Comparison of ENCODE assay signal across 8 mouse cellular contexts in the genomic region with DNA sequence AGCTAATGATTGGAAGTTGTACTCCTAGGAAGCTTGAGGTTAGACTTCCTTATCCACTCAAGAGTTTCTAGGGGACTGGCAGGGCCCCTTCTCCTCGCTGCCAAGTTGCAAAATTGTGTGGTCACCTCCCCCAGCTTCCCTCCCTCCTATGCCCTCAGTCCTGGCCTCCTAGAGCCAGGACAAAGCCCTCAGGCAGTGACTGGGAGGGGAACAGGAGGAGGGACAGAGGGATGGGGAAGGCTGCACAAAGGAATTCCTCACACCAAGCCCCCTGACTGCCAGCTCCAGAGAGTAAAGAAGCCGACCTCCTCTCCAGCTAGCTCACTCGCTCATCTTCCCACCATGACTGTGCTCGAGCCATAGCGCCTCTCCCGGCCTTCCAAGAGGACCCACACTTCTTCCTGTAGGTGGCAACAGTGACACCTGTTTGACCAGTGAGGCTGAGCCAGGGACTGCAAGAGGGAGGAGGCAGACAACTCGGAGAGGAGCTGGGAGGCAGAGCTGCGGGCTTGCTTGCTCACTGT. TPM values are rescaled to one million over a fixed set of nuclear protein-coding genes. Genes with fewer than 3 reads are reported as not detected.
DNase-seq lines count a peak whose midpoint lies in the region; ATAC-seq and TF ChIP-seq lines count a peak whose summit lies in the region.

A gene (plus strand): TSS at position 209 of the 524 bp plus-strand sequence.

- peaks cover 1% of the 10 kb centered on the region for H3K4me1 ChIP-seq in heart, adult 2 months (ENCODE audit: control insufficient read depth, insufficient read depth, low read length)
- no peaks in the 10 kb centered on the region for H3K4me1 ChIP-seq in liver, embryonic 14.5 days (replicated peaks; ENCODE audit: control insufficient read depth in 2 of 2, insufficient read depth in 2 of 2, low read length in 1 of 2)
- H3K4me1 ChIP-seq in neural tube, embryonic 12.5 days: peaks cover 3% of the 10 kb centered on the region

- TF ChIP-seq EP300 in heart, adult 2 months (IDR thresholded peaks at IDR 0.05; ENCODE audit: insufficient read depth, low read depth, low read length): no peak
- no peak for TF ChIP-seq EP300 in liver, embryonic 14.5 days (IDR thresholded peaks at IDR 0.05; ENCODE audit: low read depth)

- H3K27ac ChIP-seq in heart, adult 2 months: no peak within 1 kb of the TSS
- H3K27ac ChIP-seq in liver, embryonic 14.5 days: no peak within 1 kb of the TSS
- H3K27ac ChIP-seq in neural tube, embryonic 12.5 days: no peak within 1 kb of the TSS

- peak; percentile 85 for ATAC-seq in common myeloid progenitor, adult 5-6 weeks (replicated peaks; ENCODE audit: low read depth, poor library complexity, severe bottlenecking)
- no peak for ATAC-seq in liver, embryonic 14.5 days (ENCODE audit: insufficient read depth)
- ATAC-seq in neural tube, embryonic 12.5 days (ENCODE audit: low FRiP score, low read depth): peak; percentile 68

- peak; percentile 57 for DNase-seq in ovary, adult 18-20 months (ENCODE audit: low spot score)
- no peak for DNase-seq in ovary, postnatal 10 days (ENCODE audit: low spot score)
- peak in 1 of 2 experiments; percentile 13 for DNase-seq in heart, adult 2 months
- peak; percentile 64 for DNase-seq in kidney, adult 9 months
- DNase-seq in liver, embryonic 14.5 days (ENCODE audit: low read depth in 3 of 3, low spot score in 3 of 3): no peak
- DNase-seq in T-cell, adult 2 months (ENCODE audit: low spot score): no peak

- H3K79me2 ChIP-seq in heart, adult 2 months (replicated peaks; ENCODE audit: control insufficient read depth, insufficient read depth, low read length): no peaks in the 10 kb centered on the region

- peak; percentile 56 for TF ChIP-seq CTCF in heart, adult 2 months (IDR thresholded peaks at IDR 0.05)
- TF ChIP-seq CTCF in liver, embryonic 14.5 days (IDR thresholded peaks at IDR 0.05; ENCODE audit: low read depth): peak; percentile 57

- no peak for TF ChIP-seq POLR2A in heart, adult 2 months (IDR thresholded peaks at IDR 0.05; ENCODE audit: insufficient read depth, low read depth, low read length)

- no peak within 1 kb of the TSS for H3K4me2 ChIP-seq in liver, embryonic 14.5 days (ENCODE audit: low read depth)
- H3K4me2 ChIP-seq in neural tube, embryonic 12.5 days (replicated peaks): peak within 1 kb of the TSS; percentile 53

- no peaks in the 10 kb centered on the region for H3K36me3 ChIP-seq in heart, adult 2 months (ENCODE audit: control insufficient read depth, insufficient read depth, low read length)
- H3K36me3 ChIP-seq in liver, embryonic 14.5 days (replicated peaks; ENCODE audit: control insufficient read depth, insufficient read depth, low read depth): peaks cover 23% of the 10 kb centered on the region
- H3K36me3 ChIP-seq in neural tube, embryonic 12.5 days: no peaks in the 10 kb centered on the region

- H3K9me3 ChIP-seq in liver, embryonic 14.5 days (ENCODE audit: control insufficient read depth, low read length): no peaks in the 10 kb centered on the region
- H3K9me3 ChIP-seq in neural tube, embryonic 12.5 days: no peaks in the 10 kb centered on the region

- no peaks in the 10 kb centered on the region for H3K27me3 ChIP-seq in heart, adult 2 months (ENCODE audit: control insufficient read depth, insufficient read depth, low read length)
- H3K27me3 ChIP-seq in liver, embryonic 14.5 days (ENCODE audit: control insufficient read depth, insufficient read depth, low read length): no peaks in the 10 kb centered on the region
- no peaks in the 10 kb centered on the region for H3K27me3 ChIP-seq in neural tube, embryonic 12.5 days (replicated peaks)

- WGBS in heart, adult 2 months: 11% methylated on average over 8 of the region's 8 CpGs
- WGBS in liver, embryonic 14.5 days (ENCODE audit: insufficient replicate concordance): 11% methylated on average over 8 of the region's 8 CpGs
- WGBS in neural tube, embryonic 12.5 days: 18% methylated on average over 8 of the region's 8 CpGs

- H3K9ac ChIP-seq in heart, adult 2 months (ENCODE audit: low read depth, low read length): no peak within 1 kb of the TSS
- H3K9ac ChIP-seq in liver, embryonic 14.5 days (replicated peaks): no peak within 1 kb of the TSS
- peak within 1 kb of the TSS; percentile 33; the same call in 1 of the 2 replicates for H3K9ac ChIP-seq in neural tube, embryonic 12.5 days

- no peak within 1 kb of the TSS for H3K4me3 ChIP-seq in heart, adult 2 months
- no peak within 1 kb of the TSS for H3K4me3 ChIP-seq in liver, embryonic 14.5 days (ENCODE audit: insufficient read depth in 1 of 2, low read depth in 2 of 2, low read length in 2 of 2)
- peak within 1 kb of the TSS; percentile 5; the same call in 1 of the 2 replicates for H3K4me3 ChIP-seq in neural tube, embryonic 12.5 days

- intact Hi-C loops in heart, adult 2 months (cut with DNase I): no loop called here

RNA-seq across cellular contexts. Expression of the gene that starts here (rescaled TPM):
- 0.58 TPM in 1 of 2 replicates, not detected in the other for total RNA-seq in common myeloid progenitor, adult 5-6 weeks (2017)
- total RNA-seq in heart, adult 2 months (2021): not detected
- 0.15 and 0.68 TPM in 2 replicates for polyA plus RNA-seq in heart, adult 2 months (2012; rRNA removed)
- 0.17 and 0.27 TPM in 2 replicates for polyA plus RNA-seq in liver, embryonic 14.5 days (2012; rRNA removed)
- polyA plus RNA-seq in liver, embryonic 14.5 days (2014; fragmentation: Nextera tagmentation; extraction: Ambion mirVana): 0.04 and 0.20 TPM in 2 replicates
- 8.7 and 10.7 TPM in 2 replicates for polyA plus RNA-seq in neural tube, embryonic 12.5 days (2016; fragmentation: Nextera tagmentation; extraction: Ambion mirVana)

Comparison
In these comparisons a context has a peak if more than half of its experiments do, and no peak if none do; other contexts are left out.
1. DNase-seq: peak in ovary, adult 18-20 months (single experiment) and kidney, adult 9 months (single experiment); none in ovary, postnatal 10 days (single experiment), liver, embryonic 14.5 days (0 of 3) and T-cell, adult 2 months (single experiment).
2. Peak in ATAC-seq in common myeloid progenitor, adult 5-6 weeks; RNA of the gene not detected or under 1 TPM.